Mouse (Mus musculus) testis, postnatal 10 days (tissue): ENCODE results near the gene Sipa1l3.

ENCODE experiments used
- DNase-seq: peaks from one replicate; pipeline ENCODE4 v3.0.0; 2021; ENCODE audit warnings: low spot score

Sipa1l3 gene

GRCm38 (mm10) chr7:29444070-29444469, 74.4 kb downstream of the Sipa1l3 start:
- no peak for DNase-seq

- DNase-seq = no peak
Measured at GRCm38 (mm10) chr7:29441793-29442192, 76.6 kb downstream of the Sipa1l3 start.

- no peak for DNase-seq
Measured at GRCm38 (mm10) chr7:29441151-29441550, 77.3 kb downstream of the Sipa1l3 start.

DNA sequence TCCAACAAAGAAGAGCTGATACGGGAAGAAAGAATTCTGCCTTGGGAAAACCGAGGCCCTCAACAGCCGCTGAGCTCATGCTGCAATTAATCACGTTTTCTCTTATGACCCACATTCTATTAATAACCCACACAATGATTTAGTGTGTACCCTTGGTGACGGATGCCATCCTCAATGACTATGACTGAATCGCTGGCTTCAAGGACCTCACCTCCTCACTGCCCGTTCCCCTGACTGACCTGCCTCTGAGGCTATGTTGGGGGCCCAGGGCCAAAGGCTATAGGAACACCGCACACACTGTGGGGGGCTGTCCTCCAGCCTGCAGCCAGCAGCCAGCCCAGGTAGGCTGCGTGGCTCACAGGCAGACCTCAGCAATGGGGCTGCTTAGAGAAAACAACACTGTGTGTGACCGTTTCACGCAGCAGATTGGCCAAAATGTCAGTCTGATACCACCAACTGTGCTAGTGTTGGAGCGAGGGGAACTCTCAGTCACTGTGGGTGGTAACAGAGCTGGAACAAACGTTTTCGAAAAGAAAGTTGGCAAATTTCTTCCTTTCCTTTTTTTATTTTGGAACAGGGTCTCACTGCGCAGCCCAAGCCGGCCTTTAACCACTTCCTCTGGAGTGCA, 79.7 kb downstream of the Sipa1l3 start:
- no peak for DNase-seq

GRCm38 (mm10) chr7:29438204-29438603, 80.2 kb downstream of the Sipa1l3 start:
- no peak for DNase-seq

- no peak for DNase-seq
Measured at GRCm38 (mm10) chr7:29437072-29437471, 81.4 kb downstream of the Sipa1l3 start.

- no peak for DNase-seq
Measured at GRCm38 (mm10) chr7:29434313-29435035, 84.0 kb downstream of the Sipa1l3 start.

DNA sequence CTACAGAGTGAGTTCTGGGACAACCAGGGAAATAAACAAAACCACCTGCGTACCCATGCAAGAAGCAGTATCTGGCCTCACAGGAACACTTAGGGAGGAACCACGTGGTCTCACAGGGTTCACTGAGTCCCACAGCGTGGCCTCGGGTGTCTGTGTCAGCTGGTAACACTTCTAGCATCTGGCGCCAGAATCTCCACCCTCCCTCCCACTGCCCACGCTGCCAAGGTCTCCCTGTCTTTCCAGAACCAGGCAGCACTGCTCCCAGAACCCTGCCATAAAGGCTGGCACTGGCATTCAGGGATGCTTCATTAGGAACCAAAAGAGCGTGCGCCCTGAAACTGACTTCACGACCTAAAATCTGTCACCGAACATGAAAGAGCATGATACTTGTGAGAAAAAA, 84.7 kb downstream of the Sipa1l3 start:
- DNase-seq = no peak

- DNase-seq = no peak
Measured at GRCm38 (mm10) chr7:29432947-29433553, 85.4 kb downstream of the Sipa1l3 start.

DNA sequence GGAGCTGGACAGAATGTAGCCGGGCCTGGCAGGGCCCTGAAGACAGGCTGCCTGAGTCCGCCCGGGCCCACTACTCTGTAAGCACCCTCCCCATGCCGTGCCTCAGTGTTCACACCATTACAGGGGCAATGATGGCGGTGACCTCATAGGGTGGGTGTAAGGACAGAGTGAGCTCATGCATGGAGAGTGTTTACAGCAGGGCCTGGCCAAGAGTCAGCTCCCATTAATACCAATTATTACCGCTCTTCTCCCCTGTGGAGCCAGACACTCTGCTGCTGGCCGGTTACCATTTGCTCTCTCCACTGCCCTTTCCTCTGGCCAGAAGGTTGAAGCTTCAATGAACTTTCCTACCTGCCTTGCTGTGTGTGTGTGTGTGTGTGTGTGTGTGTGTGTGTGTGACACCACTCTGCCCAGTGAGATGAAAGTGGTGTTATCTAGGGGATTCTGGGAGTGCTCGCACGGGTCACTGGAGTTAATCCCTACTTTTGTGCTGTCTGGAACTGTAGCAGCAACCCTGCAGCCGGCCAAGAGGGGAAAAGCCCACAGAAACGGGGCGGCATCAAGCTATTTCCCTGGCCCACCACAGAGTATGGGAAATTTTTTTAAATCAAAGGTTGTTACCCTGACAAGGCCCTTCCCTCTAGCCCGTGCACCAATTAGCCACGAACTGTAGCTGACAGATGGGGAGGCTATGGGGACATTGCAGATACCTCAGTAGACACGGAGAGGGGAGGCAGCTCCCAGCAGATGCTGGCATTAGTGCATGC, 86.1 kb downstream of the Sipa1l3 start:
- DNase-seq = no peak

DNA sequence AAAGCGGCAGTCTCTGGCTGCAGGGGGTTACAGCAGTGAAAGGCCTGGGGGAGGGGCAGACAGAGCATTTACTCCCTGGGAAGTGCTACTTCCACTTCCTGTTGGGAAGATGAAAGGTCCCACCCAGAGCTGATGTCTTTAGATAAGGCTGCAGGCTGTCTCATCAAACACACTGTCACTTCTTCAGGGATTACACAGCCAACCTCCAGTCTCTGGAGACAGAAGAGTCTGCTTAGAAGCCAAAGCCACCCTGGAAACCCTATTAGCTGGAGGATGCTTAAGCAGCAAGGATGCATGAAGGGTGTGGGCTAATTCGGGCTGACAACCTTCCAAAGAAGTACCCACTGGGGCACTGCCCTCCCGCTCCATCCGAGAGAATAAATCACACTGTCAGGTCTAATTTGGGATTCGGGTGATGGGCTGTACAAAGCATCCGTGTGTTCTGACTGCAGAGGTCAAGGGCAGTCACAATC, 87.7 kb downstream of the Sipa1l3 start:
- DNase-seq = no peak

- no peak for DNase-seq
Measured at GRCm38 (mm10) chr7:29426056-29426455, 92.4 kb downstream of the Sipa1l3 start.

DNA sequence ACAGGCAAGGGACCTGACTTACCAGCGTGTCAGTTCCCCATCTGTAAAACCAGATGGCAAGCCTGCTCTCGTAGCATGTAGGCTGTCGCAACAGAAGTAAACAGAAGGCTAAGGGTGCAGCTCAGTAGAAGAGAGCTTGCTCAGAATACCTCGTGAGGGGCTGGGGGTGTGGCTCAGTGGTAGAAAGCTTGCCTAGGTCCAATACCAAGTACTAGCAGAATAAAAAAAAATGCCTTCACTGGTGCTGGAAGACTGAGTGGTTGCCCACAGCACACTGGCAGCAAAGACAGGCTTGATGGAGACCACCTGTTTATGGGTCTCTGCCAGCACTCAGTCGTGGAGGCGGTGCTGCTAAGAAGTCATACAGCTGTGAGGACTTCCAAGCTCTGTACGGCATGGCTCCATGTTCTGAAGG, 93.0 kb downstream of the Sipa1l3 start:
- DNase-seq = no peak

DNA sequence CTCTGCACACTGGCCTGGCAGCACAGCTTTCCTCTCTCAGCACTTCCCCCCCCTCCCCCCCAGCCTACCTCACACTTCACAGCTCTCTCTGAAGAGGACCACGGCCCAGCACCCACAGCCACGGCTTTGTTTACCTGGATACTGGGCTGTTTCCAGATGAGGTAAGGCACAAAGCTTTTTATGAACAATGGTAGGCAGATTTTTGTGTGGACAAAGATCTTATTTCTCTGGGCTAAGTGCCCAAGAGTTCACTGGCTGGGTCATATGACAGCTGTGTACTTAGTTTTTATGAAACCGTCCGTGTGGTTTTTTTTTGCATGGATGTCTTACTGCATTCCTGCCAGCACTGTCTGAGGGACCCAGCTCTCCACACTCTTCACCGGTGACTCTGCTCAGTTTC, 93.8 kb downstream of the Sipa1l3 start:
- DNase-seq = no peak

GRCm38 (mm10) chr7:29421909-29422244, 96.6 kb downstream of the Sipa1l3 start:
- no peak for DNase-seq

- no peak for DNase-seq
Measured at GRCm38 (mm10) chr7:29421240-29421908, 97.1 kb downstream of the Sipa1l3 start.

DNA sequence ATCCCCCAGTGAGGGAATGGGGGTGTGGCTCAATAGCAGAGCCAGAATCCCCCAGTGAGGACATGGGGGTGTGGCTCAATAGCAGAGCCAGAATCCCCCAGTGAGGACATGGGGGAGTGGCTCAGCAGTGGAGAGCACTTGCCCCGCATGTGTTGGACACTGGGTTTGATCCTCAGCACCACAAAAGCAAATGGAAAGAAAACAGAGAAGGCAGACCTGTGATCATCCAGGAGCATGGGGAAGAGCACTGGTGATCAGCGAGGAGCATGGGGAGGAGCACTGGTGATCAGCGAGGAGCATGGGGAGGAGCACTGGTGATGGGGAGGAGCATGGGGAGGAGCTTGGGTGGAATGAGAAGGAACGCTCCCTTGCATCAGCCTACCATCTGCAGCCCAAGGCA, 98.6 kb downstream of the Sipa1l3 start:
- DNase-seq = no peak

- DNase-seq = no peak
Measured at GRCm38 (mm10) chr7:29418231-29418630, 100.2 kb downstream of the Sipa1l3 start.

DNA sequence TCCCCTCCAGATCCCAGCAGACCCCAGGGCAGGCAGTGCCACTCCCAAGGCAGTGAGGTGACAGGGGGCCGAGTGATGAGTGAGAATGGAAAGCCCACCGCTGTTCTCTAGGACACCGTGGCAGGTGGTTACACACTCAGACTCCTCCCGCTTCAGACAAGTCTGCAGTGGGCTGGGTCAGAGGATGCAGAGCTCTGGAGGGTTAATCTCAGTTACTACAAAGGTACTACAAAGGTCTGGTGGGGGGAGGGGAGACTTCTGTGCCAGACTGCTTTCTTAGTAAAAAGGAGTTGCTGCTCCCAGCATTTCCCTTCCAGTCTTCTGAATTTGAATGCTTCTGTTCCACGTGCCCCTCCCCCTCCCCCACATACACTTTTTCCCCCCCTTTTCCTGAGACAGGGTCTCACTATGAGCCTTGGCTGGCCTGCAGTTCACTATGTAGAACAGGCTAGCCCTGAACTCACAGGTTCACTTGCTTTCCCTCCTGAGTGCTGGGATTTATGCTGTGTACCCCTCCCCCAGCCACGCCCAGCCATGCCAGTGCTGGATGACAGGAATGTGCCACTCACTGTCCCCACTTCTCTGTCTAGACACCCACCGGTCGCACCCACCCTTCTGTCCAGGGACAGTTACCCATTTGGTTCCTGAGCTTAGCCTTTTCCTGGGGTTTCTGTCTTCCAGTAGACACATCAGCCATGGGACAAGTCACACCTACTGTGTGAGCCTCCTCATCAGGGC, 100.9 kb downstream of the Sipa1l3 start:
- no peak for DNase-seq

DNA sequence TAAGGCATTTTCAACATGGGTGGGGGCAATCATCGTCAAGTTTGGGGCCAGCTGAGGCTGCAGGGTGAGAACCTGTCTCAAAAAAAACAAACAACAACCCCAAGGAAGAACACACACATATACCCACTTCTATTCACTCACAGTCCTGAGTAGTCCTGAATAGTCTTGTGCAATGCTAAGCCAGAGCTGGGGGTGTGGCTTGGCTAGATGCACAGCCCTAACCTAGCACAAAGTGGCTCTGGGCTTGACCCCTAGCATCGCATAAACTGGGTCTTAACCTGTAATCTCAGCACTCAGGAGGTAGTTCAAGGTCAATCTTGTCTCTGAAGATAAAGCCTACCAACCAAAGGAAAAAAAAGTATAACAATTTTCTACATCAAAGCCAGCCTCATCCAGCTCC, 101.5 kb downstream of the Sipa1l3 start:
- no peak for DNase-seq

- DNase-seq = no peak
Measured at GRCm38 (mm10) chr7:29411838-29412580, 106.4 kb downstream of the Sipa1l3 start.
